Mouse (Mus musculus): ENCODE data around the gene Bgn. TPM values are rescaled to one million over a fixed set of nuclear protein-coding genes. Genes with fewer than 3 reads are reported as not detected.

Gene Bgn
- polyA plus RNA-seq (2015; fragmentation: Nextera tagmentation; extraction: Ambion mirVana): 29.1 and 33.4 TPM in 2 replicates

DNA sequence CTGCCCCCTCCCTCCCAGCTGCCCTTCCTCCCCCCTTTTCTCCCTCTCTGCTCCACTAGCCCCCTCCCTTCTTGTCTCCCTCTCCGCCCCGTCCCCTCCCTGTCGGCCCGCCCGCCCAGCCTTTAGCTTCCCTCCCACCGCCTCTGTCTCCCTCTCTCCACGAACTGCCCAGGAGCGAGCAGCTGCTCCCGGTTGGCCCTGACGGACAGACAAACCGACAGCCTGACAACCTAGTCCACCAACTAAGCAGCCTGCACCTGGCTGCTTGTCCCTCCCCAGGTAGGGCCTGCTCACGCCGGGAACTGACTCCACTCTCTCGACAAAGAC is at the start of gene Bgn:
Gene Bgn (plus strand): TSS at position 119 of the 327 bp plus-strand sequence.
- H3K4me3 ChIP-seq (replicated peaks): peak within 1 kb of the TSS; percentile 16; the same call in 1 of the 2 replicates
- 44% methylated on average over 6 of the region's 14 CpGs for WGBS
- no peak for ATAC-seq (ENCODE audit: low FRiP score)

DNA sequence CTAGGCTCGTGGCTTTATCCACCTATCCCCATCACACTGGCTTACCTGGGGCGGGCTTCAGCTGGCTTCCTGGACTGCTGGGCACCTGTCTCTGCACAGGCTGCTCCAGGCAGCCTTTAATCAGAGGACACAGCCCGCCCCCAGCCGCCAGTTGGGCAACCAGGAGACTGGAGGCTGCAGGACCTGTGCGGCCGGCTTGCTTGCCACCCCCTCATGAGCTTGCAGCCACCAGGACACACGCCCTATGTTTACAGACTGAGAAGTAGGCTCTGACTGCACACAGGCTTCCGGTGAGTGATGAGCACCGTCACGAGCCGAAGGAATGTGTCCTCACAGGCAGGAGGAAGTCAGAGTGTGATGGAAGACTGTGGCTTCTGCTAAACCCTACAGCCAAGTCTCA is 48.1 kb upstream of the Bgn start, which contains the start of gene Trex2:
Gene Trex2 (minus strand): TSS at position 93 of the 400 bp plus-strand sequence.
- Histone ChIP-seq H3K4me3 (replicated peaks) (no peak within 1 kb of the TSS), H3K36me3 (no peaks in the 10 kb centered on the region), H3K27me3 (replicated peaks) (no peaks in the 10 kb centered on the region), H3K4me2 (no peak within 1 kb of the TSS), H3K4me1 (no peaks in the 10 kb centered on the region), H3K9ac (replicated peaks) (no peak within 1 kb of the TSS), H3K27ac (replicated peaks) (no peak within 1 kb of the TSS), H3K9me3 (replicated peaks) (no peaks in the 10 kb centered on the region)
- no peak for ATAC-seq (ENCODE audit: low FRiP score)
- WGBS: 84% methylated on average over 11 of the region's 11 CpGs

More for the DNA sequence above, at the start of gene Bgn:
- H3K27me3 ChIP-seq (replicated peaks): no peaks in the 10 kb centered on the region
- no peaks in the 10 kb centered on the region for H3K4me1 ChIP-seq
- H3K36me3 ChIP-seq: no peaks in the 10 kb centered on the region
- peak within 1 kb of the TSS; percentile 25 for H3K4me2 ChIP-seq
- H3K9me3 ChIP-seq (replicated peaks): no peaks in the 10 kb centered on the region
- no peak within 1 kb of the TSS for H3K27ac ChIP-seq (replicated peaks)
- H3K9ac ChIP-seq (replicated peaks): no peak within 1 kb of the TSS

DNA sequence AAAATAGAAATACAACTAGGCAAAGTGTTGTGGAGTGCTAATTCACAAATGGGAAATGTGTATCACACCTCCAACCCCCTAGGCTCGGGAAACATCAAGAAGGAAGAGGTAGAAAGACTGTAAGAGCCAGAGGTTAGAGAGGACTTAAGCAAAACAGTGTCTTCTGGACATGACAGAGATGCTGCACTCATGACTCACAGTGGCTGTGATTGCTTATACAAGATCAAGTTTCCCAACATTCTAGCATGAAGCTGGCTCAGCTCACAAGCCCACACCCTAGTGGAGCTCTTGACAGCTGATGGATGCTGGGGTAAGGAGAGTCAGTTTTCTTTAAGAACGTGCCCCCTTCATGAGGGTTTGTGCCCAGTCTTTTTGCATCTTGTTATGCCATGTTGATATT is 42.0 kb upstream of the Bgn start:
- Histone ChIP-seq H3K4me1 (no peaks in the 10 kb centered on the region), H3K9me3 (replicated peaks) (no peaks in the 10 kb centered on the region), H3K27me3 (replicated peaks) (no peaks in the 10 kb centered on the region), H3K4me3 (replicated peaks) (no peak overlapping the region), H3K4me2 (no peak overlapping the region), H3K27ac (replicated peaks) (no peak overlapping the region), H3K9ac (replicated peaks) (no peak overlapping the region), H3K36me3 (peaks cover 5% of the 10 kb centered on the region; the same call in 1 of the 2 replicates)
- ATAC-seq (ENCODE audit: low FRiP score): no peak
- WGBS: 75% methylated on average over 2 of the region's 2 CpGs

DNA sequence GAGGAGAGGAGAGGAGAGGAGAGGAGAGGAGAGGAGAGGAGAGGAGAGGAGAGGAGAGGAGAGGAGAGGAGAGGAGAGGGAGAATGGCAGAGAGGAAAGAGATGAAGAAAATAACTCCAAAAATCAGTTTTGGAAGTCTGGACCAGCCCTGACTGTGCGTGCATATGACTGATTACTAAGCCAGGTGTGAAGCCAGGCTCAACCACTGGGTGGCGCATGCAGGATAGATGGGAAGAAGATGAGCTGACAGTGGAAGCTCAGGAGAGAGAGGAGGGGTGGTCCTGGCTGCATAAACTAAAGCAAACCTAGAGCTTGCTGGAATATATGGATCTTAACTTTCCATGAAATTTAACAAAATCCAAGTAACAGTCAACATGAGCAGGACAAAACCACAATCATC is 31.5 kb upstream of the Bgn start:
- Histone ChIP-seq H3K9me3 (replicated peaks) (no peaks in the 10 kb centered on the region), H3K27me3 (replicated peaks) (no peaks in the 10 kb centered on the region), H3K4me1 (no peaks in the 10 kb centered on the region), H3K4me3 (replicated peaks) (no peak overlapping the region), H3K27ac (replicated peaks) (no peak overlapping the region), H3K36me3 (no peaks in the 10 kb centered on the region), H3K4me2 (no peak overlapping the region), H3K9ac (replicated peaks) (no peak overlapping the region)
- ATAC-seq (ENCODE audit: low FRiP score): no peak
- 24% methylated on average over 2 of the region's 2 CpGs for WGBS

DNA sequence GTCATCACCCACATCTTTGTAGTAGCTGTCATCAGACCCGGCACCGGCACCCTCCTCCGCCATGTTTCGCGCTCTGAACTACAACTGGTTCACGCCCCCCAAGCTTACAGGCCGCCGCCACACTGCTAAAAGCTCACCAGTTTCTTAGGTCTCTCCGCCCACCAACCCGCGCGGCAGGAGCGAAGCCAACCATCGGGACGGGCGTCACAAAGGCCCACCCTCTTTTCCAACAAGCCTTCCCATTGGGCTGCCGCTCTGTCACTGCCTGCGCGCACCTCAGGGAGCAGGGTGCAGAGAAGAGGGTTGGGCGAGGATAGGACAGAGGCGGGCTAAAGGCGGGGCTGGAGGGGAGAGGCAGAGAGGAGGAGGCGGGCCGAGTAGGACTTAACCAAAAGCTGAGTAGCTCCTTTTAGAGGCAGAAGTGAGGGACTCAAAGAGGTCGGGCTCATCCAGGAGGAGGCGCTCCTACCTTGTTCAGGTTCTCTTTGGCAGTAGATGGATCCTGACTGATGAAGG is 24.5 kb upstream of the Bgn start, which contains the start of gene Haus7:
Gene Haus7 (minus strand): TSS at position 168 of the 516 bp plus-strand sequence.
- Histone ChIP-seq H3K9me3 (replicated peaks) (no peaks in the 10 kb centered on the region), H3K4me1 (peaks cover 11% of the 10 kb centered on the region), H3K27me3 (replicated peaks) (no peaks in the 10 kb centered on the region), H3K4me3 (replicated peaks) (peak within 1 kb of the TSS; percentile 54), H3K4me2 (peak within 1 kb of the TSS; percentile 60), H3K9ac (replicated peaks) (peak within 1 kb of the TSS; percentile 50), H3K36me3 (no peaks in the 10 kb centered on the region), H3K27ac (replicated peaks) (peak within 1 kb of the TSS; percentile 45)
- WGBS: 25% methylated on average over 26 of the region's 26 CpGs
- ATAC-seq (ENCODE audit: low FRiP score): peak; percentile 100

DNA sequence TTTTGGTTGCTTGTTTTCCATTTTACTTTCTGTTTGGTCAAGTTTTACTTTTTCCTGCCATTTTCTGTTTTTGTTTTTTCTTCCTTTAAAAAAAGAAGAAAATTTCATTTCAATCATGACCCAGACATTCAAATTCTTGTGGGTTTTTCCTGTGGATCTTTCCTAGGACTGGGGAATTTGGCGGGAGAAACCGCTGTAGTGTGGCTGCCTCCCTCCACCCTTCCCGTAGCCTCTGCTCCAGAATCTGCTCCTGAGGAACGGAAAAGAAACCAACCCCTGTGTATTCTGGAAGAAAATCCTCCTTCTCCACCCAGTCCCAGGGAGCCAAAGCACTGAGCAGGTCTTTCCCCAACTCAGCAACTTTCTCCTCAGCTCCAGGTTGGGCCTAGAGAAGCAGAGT is 22.6 kb upstream of the Bgn start:
- no peak for ATAC-seq (ENCODE audit: low FRiP score)
- 84% methylated on average over 4 of the region's 4 CpGs for WGBS

DNA sequence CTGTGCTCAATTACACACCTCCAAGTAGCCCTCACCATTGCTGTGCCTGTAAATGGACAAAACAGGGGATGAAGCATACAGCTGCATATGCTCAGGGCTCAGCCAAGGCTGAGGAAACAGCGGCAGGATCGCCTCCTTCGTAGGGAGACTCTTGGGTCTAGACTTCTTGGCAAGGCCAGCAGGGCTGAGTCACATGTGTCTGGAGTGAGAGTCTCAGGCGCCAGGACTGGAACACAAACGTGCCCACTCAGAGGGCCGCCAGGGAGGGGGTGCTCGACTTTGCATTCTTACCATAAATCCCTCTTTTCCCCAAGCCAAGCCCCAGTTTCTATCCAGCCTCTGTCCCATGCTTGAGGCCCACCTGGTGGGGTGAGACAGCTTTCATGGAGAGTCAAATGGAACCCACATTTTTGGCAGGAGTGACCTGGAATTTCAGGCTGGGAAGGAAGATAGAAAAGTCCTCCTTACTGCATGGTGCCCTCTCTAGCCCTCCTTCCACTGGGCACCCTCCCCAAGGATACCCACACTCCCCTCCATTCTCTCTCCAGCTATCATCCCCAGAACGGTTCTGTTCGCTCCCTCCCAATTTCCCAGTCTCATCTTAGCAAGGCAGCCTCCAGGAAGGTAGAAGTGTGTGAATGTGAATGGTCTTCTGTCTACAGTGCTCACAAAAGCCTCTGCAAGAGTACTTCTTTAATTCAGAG is 17.8 kb upstream of the Bgn start:
- H3K36me3 ChIP-seq: no peaks in the 10 kb centered on the region
- WGBS: 62% methylated on average over 9 of the region's 9 CpGs
- H3K27ac ChIP-seq (replicated peaks): no peak overlapping the region
- H3K4me1 ChIP-seq: no peaks in the 10 kb centered on the region
- H3K4me3 ChIP-seq (replicated peaks): no peak overlapping the region
- no peaks in the 10 kb centered on the region for H3K9me3 ChIP-seq (replicated peaks)
- no peak overlapping the region for H3K9ac ChIP-seq (replicated peaks)
- no peaks in the 10 kb centered on the region for H3K27me3 ChIP-seq (replicated peaks)
- H3K4me2 ChIP-seq: no peak overlapping the region
- ATAC-seq (ENCODE audit: low FRiP score): no peak

More for the DNA sequence above, 22.6 kb upstream of the Bgn start:
- Histone ChIP-seq H3K4me2 (no peak overlapping the region), H3K27ac (replicated peaks) (no peak overlapping the region), H3K4me3 (replicated peaks) (no peak overlapping the region), H3K9me3 (replicated peaks) (no peaks in the 10 kb centered on the region), H3K36me3 (no peaks in the 10 kb centered on the region), H3K9ac (replicated peaks) (no peak overlapping the region), H3K27me3 (replicated peaks) (no peaks in the 10 kb centered on the region), H3K4me1 (peaks cover 11% of the 10 kb centered on the region)

DNA sequence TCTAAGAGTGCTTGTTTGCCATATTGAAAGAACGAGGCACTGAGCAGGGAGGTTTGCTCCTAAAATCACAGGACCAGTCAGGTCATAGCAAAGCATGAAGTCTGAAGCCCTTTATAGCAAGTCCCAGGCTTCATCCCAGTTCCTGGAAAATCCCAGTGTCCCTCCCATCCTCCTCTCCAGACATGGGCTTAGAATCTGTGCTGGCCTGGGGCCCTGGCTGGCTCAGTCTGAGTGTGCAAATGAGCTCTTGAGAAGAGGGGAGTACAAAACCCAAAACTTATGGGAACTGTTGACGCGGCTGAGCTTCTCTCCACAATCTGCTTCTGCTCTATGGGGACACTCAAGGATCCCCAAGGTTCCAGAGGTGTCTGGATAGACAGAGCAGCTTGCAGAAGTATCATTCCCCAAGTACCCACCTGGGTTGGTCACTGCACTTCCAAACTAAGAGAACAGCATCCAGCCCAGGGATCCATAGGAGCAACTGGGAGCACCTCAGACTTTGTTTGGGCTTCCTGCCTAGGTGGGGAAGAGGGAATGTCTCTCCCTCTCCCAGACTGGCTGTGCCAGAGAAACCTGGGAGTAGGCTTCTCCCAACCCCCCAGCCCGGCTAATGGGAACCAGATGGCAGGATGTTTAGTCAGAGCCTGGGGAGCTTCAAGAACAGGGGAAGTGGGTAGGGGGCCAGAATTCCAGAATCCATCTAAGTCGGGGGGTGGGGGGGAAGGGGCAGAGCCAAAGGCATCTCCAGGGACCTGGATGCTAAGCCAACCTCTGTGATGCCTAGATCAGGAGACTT is 15.8 kb upstream of the Bgn start:
- H3K9me3 ChIP-seq (replicated peaks): no peaks in the 10 kb centered on the region
- ATAC-seq (ENCODE audit: low FRiP score): no peak
- no peaks in the 10 kb centered on the region for H3K4me1 ChIP-seq
- WGBS: 75% methylated on average over 5 of the region's 5 CpGs
- peak overlapping the region; percentile 28; the same call in 1 of the 2 replicates for H3K27ac ChIP-seq (replicated peaks)
- no peak overlapping the region for H3K9ac ChIP-seq (replicated peaks)
- no peak overlapping the region for H3K4me3 ChIP-seq (replicated peaks)
- no peak overlapping the region for H3K4me2 ChIP-seq
- no peaks in the 10 kb centered on the region for H3K36me3 ChIP-seq
- no peaks in the 10 kb centered on the region for H3K27me3 ChIP-seq (replicated peaks)

DNA sequence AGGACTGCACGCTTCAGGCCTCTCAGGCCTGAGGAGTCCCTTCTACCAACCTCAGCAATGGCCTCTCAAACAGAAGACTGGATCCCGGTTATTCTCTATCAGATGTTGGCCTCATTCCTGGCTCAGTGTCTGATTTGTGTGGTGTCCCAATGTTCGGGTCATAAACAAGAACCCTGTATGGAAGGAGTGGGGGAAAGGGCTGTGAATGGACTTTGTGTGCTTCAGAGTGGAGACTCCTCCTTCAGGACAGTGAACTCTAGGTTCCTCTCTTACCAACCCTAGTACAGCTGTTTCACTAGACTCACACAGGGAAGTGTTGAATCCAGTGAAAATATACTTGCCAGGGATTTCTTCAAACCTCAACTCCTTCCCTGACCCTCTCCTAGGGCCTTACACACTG is 15.1 kb upstream of the Bgn start:
- H3K27ac ChIP-seq (replicated peaks): no peak overlapping the region
- H3K4me2 ChIP-seq: no peak overlapping the region
- H3K36me3 ChIP-seq: no peaks in the 10 kb centered on the region
- no peak for ATAC-seq (ENCODE audit: low FRiP score)
- H3K9me3 ChIP-seq (replicated peaks): no peaks in the 10 kb centered on the region
- no peaks in the 10 kb centered on the region for H3K27me3 ChIP-seq (replicated peaks)
- no peak overlapping the region for H3K4me3 ChIP-seq (replicated peaks)
- H3K4me1 ChIP-seq: no peaks in the 10 kb centered on the region
- 88% methylated on average over 3 of the region's 3 CpGs for WGBS
- H3K9ac ChIP-seq (replicated peaks): no peak overlapping the region

DNA sequence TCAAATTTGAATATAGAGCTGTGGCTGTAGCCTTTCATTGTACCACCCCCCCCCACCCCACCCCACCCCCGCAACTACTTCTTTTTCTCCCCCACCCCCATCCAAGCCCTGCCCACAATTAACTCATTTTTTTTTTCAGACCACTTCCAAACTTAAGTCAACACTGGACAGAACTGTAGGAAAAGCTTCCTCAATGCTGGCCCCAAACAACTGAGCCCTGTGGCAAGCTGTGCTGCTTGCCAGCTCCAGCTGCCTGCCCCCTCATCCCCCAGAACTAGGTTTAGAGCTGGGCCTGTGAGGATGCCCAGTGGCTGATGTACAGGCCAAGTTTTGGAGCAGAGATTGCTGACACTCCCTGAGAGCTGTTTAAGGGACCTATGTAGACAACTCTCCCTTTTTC is 14.7 kb upstream of the Bgn start:
- H3K27me3 ChIP-seq (replicated peaks): no peaks in the 10 kb centered on the region
- no peak overlapping the region for H3K4me3 ChIP-seq (replicated peaks)
- no peak overlapping the region for H3K4me2 ChIP-seq
- no peaks in the 10 kb centered on the region for H3K9me3 ChIP-seq (replicated peaks)
- ATAC-seq (ENCODE audit: low FRiP score): no peak
- H3K36me3 ChIP-seq: no peaks in the 10 kb centered on the region
- no peak overlapping the region for H3K27ac ChIP-seq (replicated peaks)
- no peaks in the 10 kb centered on the region for H3K4me1 ChIP-seq
- H3K9ac ChIP-seq (replicated peaks): no peak overlapping the region
- WGBS: 57% methylated on average over 1 of the region's 1 CpGs

DNA sequence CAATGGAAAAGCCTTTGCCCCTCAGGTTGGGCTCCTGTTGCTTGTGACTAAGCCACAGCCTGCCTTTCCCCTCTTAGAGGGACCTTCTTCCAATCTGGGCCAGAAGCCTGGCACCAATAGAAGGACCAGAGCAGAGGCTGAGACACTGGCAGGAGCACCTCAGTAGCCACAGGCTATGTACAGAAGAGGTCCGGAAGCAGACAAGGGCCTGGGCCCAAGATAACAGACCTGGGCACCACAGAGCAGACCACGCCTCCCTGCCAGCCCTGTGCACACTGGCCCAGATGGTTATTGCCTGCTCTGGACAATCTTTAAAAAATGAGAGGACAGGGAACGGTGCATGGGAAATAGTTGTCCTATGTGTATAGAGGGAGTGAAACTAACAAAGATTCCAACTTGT is 11.6 kb upstream of the Bgn start:
- H3K4me3 ChIP-seq (replicated peaks): no peak overlapping the region
- H3K9me3 ChIP-seq (replicated peaks): no peaks in the 10 kb centered on the region
- WGBS: 89% methylated on average over 3 of the region's 3 CpGs
- H3K4me1 ChIP-seq: no peaks in the 10 kb centered on the region
- H3K36me3 ChIP-seq: no peaks in the 10 kb centered on the region
- no peak overlapping the region for H3K27ac ChIP-seq (replicated peaks)
- H3K27me3 ChIP-seq (replicated peaks): no peaks in the 10 kb centered on the region
- H3K4me2 ChIP-seq: no peak overlapping the region
- H3K9ac ChIP-seq (replicated peaks): no peak overlapping the region
- ATAC-seq (ENCODE audit: low FRiP score): no peak
